Mouse (Mus musculus) liver, embryonic 14.5 days (tissue): ENCODE measurements around the gene Ranbp1. TPM values are rescaled to one million over a fixed set of nuclear protein-coding genes. Genes with fewer than 3 reads are reported as not detected.

Experiments used
- ATAC-seq: fragments of 200-750 bp; cut with Nextera tagmentation; 2 replicates; pipeline ENCODE4 v1.8.0; 2017; ENCODE audit warnings: moderate number of reproducible peaks, mild to moderate bottlenecking, moderate library complexity; ENCODE audit not compliant: insufficient read depth
- DNase-seq, 3 experiments: peaks; one replicate each; pipeline ENCODE4 v3.0.0-alpha.2; 2012 to 2013; ENCODE audit warnings: low read depth in 3 of 3, low spot score in 3 of 3
- H3K27ac ChIP-seq: fragments of 300-500 bp; sonication (generic); 2 replicates; pipeline ENCODE4 v1.5.1; 2014; ENCODE audit warnings: moderate library complexity, mild to moderate bottlenecking, control low read depth, inconsistent platforms
- H3K27me3 ChIP-seq: fragments of 300-500 bp; sonication (generic); 2 replicates; pipeline ENCODE4 v1.6.1; 2014; ENCODE audit warnings: mild to moderate bottlenecking, low read length, moderate library complexity; ENCODE audit not compliant: control insufficient read depth, insufficient read depth
- H3K36me3 ChIP-seq: fragments of 300-500 bp; sonication (generic); replicated peaks from 2 replicates; pipeline ENCODE4 v1.6.1; 2014; ENCODE audit warnings: low read depth; ENCODE audit not compliant: control insufficient read depth, insufficient read depth
- H3K4me1 ChIP-seq, 2 experiments: fragments of 200-500 bp in 1 of 2; fragments of 300-500 bp in 1 of 2; sonication (generic) in 1 of 2; replicated peaks; 2 replicates each; pipeline ENCODE4 v1.6.1; 2012 to 2014; ENCODE audit warnings: antibody characterized with exemption in 1 of 2, inconsistent platforms in 1 of 2, low read length in 1 of 2; ENCODE audit not compliant: control insufficient read depth in 2 of 2, insufficient read depth in 2 of 2
- H3K4me2 ChIP-seq: fragments of 300-500 bp; sonication (generic); 2 replicates; pipeline ENCODE4 v1.6.1; 2014; ENCODE audit warnings: low read depth, mild to moderate bottlenecking, control low read depth, moderate library complexity
- H3K4me3 ChIP-seq, 2 experiments: fragments of 200-500 bp in 1 of 2; fragments of 300-500 bp in 1 of 2; sonication (generic) in 1 of 2; 2 replicates each; pipeline ENCODE4 v1.5.1; 2012 to 2014; ENCODE audit warnings: low read depth in 2 of 2, low read length in 2 of 2, mild to moderate bottlenecking in 2 of 2, control low read depth in 1 of 2, inconsistent platforms in 1 of 2, moderate library complexity in 1 of 2; ENCODE audit not compliant: insufficient read depth in 1 of 2
- H3K9ac ChIP-seq: fragments of 300-500 bp; sonication (generic); replicated peaks from 2 replicates; pipeline ENCODE4 v1.6.1; 2014; ENCODE audit warnings: mild to moderate bottlenecking, control low read depth, moderate library complexity
- H3K9me3 ChIP-seq: fragments of 300-500 bp; sonication (generic); 2 replicates; pipeline ENCODE4 v1.6.1; 2016; ENCODE audit warnings: low read length, mixed read lengths; ENCODE audit not compliant: control insufficient read depth
- CTCF ChIP-seq: IDR thresholded peaks from 2 replicates; pipeline ENCODE4 v1.5.1; 2016; ENCODE audit warnings: antibody characterized with exemption, low read depth, control low read depth
- EP300 ChIP-seq: IDR thresholded peaks from 2 replicates; pipeline ENCODE4 v1.6.1; 2016; ENCODE audit warnings: antibody characterized with exemption, low read depth
- WGBS: fragments of 180-500 bp; shearing (Covaris S2); extraction: QIAGEN DNeasy Blood & Tissue Kit; methylation state at CpG from one replicate; pipeline ENCODE4 v1.1.7; 2014; ENCODE audit not compliant: insufficient replicate concordance; 5-methylcytosine and 5-hydroxymethylcytosine counted together
- polyA plus RNA-seq, 2 experiments: library from polyadenylated mRNA; depleted of rRNA in 1 of 2; stranded (reverse) in 1 of 2; unstranded in 1 of 2; fragments of >200 nt; fragmentation: Nextera tagmentation in 1 of 2; extraction: Ambion mirVana in 1 of 2; gene quantifications; 2 replicates each; pipeline versions ENCODE4 v1.2.1 to v1.2.3; 2012 to 2014

Ranbp1 gene
- polyA plus RNA-seq, 2 experiments: 148 to 338 TPM

- Histone ChIP-seq H3K9ac (peak overlapping the region; percentile 68), H3K36me3 (peaks cover 41% of the 10 kb centered on the region), H3K27me3 (no peaks in the 10 kb centered on the region), H3K4me3 (peak overlapping the region; percentile 72 to 76), H3K27ac (peak overlapping the region; percentile 70), H3K4me2 (peak overlapping the region; percentile 89), H3K4me1 (peaks cover 16 to 18% of the 10 kb centered on the region in 2 experiments), H3K9me3 (no peaks in the 10 kb centered on the region)
- WGBS: 0% methylated on average over 4 of the region's 4 CpGs
- no peak for TF ChIP-seq EP300
- no peak for TF ChIP-seq CTCF
- ATAC-seq: no peak
- DNase-seq: peak in 1 of 3 experiments; percentile 11
Measured at GRCm38 (mm10) chr16:18288166-18288565, 39.6 kb upstream of the Ranbp1 start.

GRCm38 (mm10) chr16:18275166-18275565 is 26.6 kb upstream of the Ranbp1 start:
- Histone ChIP-seq H3K4me2 (no peak overlapping the region), H3K4me3 (no peak overlapping the region), H3K27me3 (no peaks in the 10 kb centered on the region), H3K36me3 (peaks cover 96% of the 10 kb centered on the region), H3K9me3 (no peaks in the 10 kb centered on the region), H3K4me1 (no peaks in the 10 kb centered on the region), H3K27ac (no peak overlapping the region), H3K9ac (no peak overlapping the region)
- WGBS: 81% methylated on average over 2 of the region's 2 CpGs
- TF ChIP-seq EP300 (no peak), CTCF (no peak)
- DNase-seq (no peak), ATAC-seq (no peak)

GRCm38 (mm10) chr16:18268182-18268581 is 19.6 kb upstream of the Ranbp1 start:
- Histone ChIP-seq H3K4me3 (no peak overlapping the region), H3K27ac (no peak overlapping the region), H3K27me3 (no peaks in the 10 kb centered on the region), H3K9ac (no peak overlapping the region), H3K9me3 (no peaks in the 10 kb centered on the region), H3K36me3 (peaks cover 85% of the 10 kb centered on the region), H3K4me1 (no peaks in the 10 kb centered on the region), H3K4me2 (no peak overlapping the region)
- no peak for DNase-seq
- TF ChIP-seq EP300 (no peak), CTCF (peak; percentile 42)
- ATAC-seq: no peak
- whole genome bisulfite sequencing: 87% methylated on average over 5 of the region's 5 CpGs

- H3K27me3 ChIP-seq: no peaks in the 10 kb centered on the region
- H3K4me2 ChIP-seq: no peak overlapping the region
- H3K4me1 ChIP-seq: no peaks in the 10 kb centered on the region
- H3K4me3 ChIP-seq: no peak overlapping the region
- 87% methylated on average over 2 of the region's 2 CpGs for WGBS
- H3K27ac ChIP-seq: no peak overlapping the region
- TF ChIP-seq EP300 (no peak), CTCF (no peak)
- no peak overlapping the region for H3K9ac ChIP-seq
- DNase-seq: no peak
- H3K36me3 ChIP-seq: peaks cover 77% of the 10 kb centered on the region
- no peak for ATAC-seq
- no peaks in the 10 kb centered on the region for H3K9me3 ChIP-seq
Measured at GRCm38 (mm10) chr16:18265024-18265423, 16.5 kb upstream of the Ranbp1 start.

- Histone ChIP-seq H3K4me1 (no peaks in the 10 kb centered on the region), H3K4me3 (no peak within 1 kb of the TSS), H3K4me2 (no peak within 1 kb of the TSS), H3K27me3 (no peaks in the 10 kb centered on the region), H3K36me3 (peaks cover 89% of the 10 kb centered on the region), H3K9ac (no peak within 1 kb of the TSS), H3K9me3 (no peaks in the 10 kb centered on the region), H3K27ac (no peak within 1 kb of the TSS)
- no peak for ATAC-seq
- DNase-seq: no peak
- WGBS: 84% methylated on average over 2 of the region's 2 CpGs
- no peak for TF ChIP-seq EP300
Measured at GRCm38 (mm10) chr16:18258221-18258620, 9.7 kb upstream of the Ranbp1 start, which contains the start of gene Gm49776. Gene Gm49776, minus strand, starts transcription at chr16:18258321.

GRCm38 (mm10) chr16:18253866-18254265 is 5.3 kb upstream of the Ranbp1 start:
- Histone ChIP-seq H3K27ac (no peak overlapping the region), H3K4me3 (no peak overlapping the region), H3K4me1 (peaks cover 0 to 12% of the 10 kb centered on the region in 2 experiments), H3K9ac (no peak overlapping the region), H3K27me3 (no peaks in the 10 kb centered on the region), H3K4me2 (no peak overlapping the region), H3K36me3 (peaks cover 85% of the 10 kb centered on the region), H3K9me3 (no peaks in the 10 kb centered on the region)
- ATAC-seq: no peak
- DNase-seq: no peak
- no peak for TF ChIP-seq EP300
- TF ChIP-seq CTCF: no peak
- WGBS: 82% methylated on average over 1 of the region's 1 CpGs
